Mouse (Mus musculus): Measurements from ENCODE around the gene Wdr24.

Wdr24 gene

DNA sequence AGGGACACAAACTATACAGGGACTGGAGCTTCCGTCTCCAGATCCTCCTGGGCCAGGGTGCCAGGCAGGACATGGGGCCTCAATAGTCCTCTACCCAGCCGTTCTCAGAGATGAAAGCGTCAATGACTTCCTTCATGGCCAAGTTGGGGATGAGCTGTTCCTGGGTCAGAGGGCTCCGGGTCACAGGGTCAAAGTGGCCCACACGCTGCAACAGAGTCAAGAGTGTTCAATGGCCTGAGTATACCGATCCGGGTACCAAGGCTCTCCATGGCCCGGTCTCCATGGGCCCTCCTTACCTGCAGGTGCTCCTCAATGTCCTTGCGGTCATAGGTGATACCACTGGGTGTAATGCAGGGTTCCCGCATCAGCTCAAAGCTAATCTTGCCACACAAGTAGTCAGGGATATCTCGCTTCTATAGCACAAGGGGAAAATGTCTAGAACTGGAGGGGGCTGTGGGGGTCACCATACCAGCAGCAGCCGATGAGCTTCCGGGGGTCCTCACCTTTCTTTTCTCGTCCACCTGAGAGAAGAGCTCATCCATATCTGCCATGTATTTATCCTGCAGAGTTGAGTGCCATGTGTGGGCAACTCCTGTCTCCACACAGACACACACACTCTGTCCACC, 7.5 kb downstream of the Wdr24 start:
- in situ Hi-C loops (cut with MboI, MseI), result no loop called here

DNA sequence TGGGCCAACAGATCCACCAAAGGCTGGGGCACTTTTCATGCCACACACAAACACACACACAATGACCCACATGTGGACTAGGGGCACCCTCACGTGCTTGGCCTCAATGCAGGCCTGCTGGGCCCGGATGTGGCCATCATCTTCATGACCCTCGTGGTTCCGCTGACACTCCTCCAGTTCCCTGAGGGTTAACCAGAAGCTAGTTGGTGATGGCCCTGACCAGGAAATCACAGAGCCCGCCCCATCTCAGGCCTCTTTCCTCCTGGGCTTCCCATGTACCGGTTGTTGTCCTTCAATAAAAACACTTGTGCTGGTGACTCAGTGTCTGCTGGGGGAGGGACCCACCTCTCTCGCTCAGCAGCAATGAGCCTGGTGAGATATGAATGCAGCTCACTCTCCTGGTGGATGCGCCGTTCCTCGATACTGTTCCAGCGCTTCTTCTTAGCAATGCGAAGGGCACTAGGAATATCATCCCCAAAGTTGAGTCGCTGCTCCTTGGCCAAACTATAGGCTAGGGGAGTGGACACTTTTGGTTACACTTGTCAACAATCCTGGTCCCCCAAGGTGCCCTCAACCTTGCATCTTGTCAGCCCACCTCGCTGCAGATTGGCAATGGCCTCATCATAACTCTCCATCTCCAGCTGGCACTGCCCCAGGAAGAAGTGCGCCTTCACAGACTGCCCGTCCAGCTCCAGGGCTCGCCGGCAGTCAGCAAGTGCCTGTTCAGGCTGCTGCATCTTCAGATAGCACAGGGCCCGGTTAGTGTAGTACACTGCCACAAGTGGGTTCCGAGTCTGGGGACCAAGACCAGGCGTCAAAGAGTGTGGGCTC, 8.2 kb downstream of the Wdr24 start:
- in situ Hi-C loops (cut with MboI, MseI), result no loop called here

DNA sequence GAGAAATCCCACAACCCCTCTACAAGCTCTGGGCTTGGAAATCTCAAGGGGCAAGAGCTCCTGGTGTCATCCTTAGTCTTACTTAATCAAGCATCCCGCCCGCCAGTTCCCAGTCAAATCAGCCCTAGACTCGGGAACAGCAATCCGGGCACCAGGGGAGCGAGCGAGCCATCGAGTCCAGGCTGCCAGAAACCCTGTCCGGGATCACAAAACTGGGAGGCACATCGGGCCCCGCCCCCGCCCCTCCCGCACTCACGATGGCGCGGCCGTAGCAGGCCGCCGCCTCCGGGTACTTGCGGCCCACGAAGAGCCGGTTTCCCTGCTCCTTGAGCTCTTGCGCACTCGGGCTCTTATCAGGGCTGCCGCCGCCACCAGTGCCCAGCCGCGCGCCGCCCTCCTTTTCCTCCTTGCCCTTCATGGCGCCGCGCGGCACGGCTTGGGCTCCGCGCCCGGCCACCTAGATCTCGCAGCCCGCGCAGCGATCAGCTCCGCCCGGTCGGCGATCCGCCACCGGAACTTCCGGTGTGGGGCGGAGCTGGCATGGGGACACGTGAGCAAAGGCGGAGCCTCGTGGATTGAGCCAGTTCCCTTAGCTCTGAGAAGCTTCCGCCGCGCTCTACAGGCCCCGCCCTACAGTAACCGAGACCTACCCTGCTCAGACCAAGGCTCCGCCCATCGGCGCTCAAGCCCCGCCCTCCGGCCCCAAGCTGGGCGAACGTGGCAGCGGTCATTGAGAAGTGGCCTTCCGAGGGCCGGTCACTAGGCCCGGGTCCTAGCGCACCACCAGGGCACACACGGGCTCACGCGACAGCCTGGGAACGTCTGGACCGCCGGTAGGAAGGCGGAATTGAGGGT, 9.2 kb downstream of the Wdr24 start:
- in situ Hi-C loops (cut with MboI, MseI), result no loop called here

DNA sequence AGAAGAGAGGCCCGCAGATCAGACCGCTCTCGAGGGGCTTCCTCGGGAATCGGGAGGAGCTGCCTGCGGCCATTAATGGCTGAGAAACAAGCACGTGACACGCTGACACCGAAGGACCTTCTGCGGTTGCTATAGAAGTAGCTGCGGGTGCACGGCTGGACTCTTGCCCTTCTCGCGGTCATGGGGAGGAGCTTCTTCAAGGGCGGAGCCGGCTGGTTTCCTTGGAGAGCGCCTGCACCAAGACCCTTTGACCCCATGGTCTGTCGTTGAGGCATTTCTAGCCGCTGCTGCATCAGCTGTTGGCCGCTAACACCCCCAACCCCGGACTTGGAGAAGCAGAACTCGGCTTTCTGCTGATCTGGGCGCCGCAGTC, 9.8 kb downstream of the Wdr24 start, which contains the start of gene Stub1:
TSS of gene Stub1 (minus strand) at position 114 of the 373 bp plus-strand sequence.
- in situ Hi-C loops (cut with MboI, MseI), result no loop called here

DNA sequence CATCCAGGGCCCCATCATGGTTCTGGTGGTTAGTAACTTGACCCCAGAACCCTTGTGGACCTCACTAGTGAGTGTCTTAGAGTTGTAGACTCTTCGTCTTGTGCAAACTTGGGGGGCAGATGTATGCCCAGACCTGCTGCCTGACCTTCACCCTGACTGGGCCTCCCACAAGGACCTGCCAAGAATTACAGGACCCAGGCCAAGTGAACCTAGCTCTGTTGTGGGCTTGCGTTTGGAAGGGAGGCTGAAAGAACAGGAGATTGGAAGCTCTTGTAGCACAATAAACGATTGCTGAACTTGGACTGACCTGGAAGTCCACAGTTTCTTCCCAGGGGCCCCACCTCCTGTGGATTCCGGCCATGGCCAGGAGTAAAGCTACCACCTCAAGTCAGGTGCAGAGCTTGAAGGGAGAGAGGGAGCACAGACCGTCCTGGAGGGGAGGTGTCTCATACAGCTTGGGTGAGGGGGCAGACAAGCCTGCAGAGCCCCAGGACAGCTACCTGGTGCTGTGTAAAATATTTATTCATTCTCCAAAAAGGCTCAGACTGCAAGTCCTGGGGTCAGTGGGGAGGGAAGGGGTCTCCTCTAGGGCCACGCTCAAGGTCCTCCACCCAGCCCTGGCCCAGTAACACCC, 10.7 kb downstream of the Wdr24 start:
- in situ Hi-C loops (cut with MboI, MseI), result no loop called here

DNA sequence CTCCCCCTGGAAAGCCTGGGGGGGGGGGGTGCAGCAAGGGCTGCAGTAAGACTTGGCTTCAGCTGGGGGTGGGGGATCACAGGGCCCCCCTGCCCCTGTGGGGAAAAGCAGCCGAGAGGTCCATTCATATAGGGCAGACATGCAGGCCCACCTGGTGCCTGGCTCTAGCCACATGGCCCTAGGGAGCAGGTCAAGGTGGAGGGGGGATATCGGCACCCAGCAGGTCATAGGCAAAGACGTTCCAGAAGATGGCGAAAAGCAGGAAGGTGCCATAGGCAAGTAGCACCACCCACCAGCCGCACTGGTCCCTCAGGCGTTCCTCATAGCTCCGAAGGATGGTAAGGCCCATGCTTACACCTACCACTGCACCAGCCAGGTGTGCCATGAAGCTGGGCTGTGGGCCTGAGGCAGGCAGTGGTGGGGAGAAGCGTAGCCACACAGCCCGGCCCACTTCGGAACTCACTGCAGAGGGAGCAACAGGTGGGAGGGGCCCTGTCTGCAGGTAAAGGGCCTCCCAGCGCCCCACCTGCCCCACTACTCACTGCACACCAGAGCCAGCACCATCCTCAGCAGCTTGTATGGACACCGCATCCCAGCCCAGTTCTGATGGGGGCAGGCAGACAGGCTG, 11.3 kb downstream of the Wdr24 start:
- in situ Hi-C loops (cut with MboI, MseI), result no loop called here

DNA sequence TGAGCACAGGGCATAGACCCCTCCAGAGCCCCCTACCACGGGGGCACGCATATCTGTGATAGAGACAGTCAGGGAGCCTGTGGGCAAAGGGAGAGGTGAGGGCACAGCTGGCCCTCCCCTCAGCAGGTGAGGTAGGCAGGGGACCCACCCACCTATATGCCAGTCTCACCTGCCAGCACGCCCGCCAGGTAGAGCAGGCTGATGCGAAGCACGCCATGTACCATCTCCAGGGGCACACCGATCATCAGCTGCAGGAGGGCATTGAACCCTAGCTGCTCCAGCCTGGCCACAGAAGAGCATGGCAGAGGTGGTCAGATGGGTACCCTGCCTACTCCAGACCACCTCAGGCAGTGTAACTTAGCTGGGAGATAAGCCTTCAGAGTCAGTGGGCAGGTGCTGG, 11.9 kb downstream of the Wdr24 start:
- in situ Hi-C loops (cut with MboI, MseI), result no loop called here

DNA sequence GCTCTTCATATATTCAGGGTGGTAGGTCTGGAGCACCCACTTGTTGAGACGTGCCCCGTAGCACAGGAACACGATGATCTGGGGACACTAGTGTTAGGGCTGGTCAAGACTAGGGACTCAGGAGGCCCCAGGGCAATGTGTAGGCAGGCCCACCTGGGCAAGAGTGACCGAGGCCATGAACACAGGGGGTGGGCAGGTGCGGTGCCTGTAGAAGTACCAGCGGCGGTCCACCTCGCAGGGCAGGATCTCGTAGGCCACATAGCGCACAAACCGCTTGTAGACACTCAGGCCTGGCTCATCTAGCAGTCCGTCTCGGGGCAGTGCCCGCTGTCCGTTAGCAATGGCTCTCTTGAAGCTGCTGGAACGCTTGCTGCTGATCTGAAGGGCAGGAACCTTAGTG, 12.4 kb downstream of the Wdr24 start:
- in situ Hi-C loops (cut with MboI, MseI), result no loop called here

DNA sequence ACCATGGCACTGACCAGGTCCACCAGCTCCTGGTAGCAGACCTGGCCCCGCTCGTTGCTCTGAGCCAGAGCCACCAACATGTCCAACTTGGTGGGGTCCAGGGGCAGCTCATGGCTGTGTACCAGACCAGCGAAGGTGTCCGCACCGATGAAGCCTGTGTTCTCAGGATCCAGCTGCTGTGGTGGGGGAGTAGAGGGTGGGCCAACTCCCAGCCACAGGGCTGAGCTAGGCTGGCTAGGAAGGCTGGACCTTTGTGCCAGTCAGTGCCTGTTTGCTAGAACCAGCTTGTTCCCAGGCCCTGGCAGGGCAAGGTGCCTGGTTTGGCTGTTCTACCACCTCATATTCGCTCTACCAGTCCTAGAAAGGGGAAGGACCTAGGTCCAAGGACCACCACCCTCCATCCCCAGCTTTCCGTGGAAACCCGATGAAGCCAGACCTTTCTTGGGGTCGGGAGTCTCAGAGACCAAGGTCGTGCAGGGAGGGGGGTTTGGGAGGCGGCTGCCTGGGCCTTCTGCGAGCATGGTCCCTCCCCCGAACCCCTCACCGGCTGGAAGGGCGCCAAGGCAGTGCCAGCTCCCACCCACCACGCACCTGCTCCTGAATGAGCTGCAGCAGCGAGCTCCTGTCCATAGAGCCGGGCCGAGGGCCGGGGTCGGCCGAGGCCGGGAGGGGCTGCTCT, 13.1 kb downstream of the Wdr24 start:
- in situ Hi-C loops (cut with MboI, MseI), result no loop called here

DNA sequence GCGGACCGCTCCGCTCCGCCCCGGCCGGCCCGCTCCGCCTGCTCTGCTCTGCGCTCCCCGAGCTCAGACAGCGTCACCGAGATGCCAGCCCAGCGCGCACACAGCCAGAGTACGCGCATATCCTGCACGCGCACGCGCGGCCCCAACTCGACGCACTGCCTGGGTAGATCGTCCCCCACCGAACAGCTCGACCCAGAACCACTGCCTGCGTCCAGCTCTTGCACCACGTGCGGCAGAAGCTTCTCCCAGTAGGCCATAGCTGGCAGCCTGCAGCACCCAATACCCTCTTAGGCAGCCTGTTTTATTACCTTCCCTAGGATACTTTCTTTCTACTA, 13.6 kb downstream of the Wdr24 start, which contains the start of gene Rhbdl1:
TSS of gene Rhbdl1 (minus strand) at position 220 of the 335 bp plus-strand sequence.
- in situ Hi-C loops (cut with MboI, MseI), result no loop called here

DNA sequence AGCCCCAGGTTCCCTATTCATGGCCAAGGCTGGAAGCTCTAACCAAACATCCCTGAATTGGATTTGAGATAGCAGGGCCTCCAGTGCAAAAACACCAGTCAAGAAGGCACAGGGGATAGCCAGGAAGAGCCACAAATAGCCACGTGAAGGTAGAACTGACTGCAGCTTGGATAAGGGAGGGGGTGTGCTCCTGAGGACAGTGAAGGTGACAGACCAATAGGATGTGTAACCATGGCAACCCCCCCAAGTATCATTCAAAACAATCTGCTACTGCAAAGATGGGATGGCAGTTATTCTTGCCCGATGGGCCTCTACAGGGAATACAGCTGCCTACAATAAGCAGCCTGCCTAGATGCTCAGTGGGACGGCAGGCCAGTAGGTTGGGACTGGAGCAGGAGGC, 14.1 kb downstream of the Wdr24 start:
- in situ Hi-C loops (cut with MboI, MseI), result no loop called here

DNA sequence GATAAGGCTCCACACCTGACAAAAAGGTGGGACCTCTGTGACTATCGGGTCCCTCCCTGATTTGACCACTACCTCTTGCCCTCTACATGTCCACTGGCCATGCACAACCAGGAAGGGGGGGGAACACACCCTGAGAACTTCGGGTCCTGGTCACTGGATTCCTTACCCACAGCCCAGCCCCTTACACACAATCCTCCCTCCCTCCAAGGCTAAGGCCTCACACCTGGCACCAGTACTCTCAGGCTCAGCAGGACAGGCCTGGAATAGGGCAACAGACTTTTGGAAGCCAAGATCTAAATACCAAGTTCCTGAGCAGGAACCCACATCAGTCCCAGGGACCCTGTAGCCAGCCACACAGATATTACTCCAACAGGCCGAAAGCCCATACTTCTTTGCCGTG, 15.5 kb downstream of the Wdr24 start:
- in situ Hi-C loops (cut with MboI, MseI), result no loop called here

DNA sequence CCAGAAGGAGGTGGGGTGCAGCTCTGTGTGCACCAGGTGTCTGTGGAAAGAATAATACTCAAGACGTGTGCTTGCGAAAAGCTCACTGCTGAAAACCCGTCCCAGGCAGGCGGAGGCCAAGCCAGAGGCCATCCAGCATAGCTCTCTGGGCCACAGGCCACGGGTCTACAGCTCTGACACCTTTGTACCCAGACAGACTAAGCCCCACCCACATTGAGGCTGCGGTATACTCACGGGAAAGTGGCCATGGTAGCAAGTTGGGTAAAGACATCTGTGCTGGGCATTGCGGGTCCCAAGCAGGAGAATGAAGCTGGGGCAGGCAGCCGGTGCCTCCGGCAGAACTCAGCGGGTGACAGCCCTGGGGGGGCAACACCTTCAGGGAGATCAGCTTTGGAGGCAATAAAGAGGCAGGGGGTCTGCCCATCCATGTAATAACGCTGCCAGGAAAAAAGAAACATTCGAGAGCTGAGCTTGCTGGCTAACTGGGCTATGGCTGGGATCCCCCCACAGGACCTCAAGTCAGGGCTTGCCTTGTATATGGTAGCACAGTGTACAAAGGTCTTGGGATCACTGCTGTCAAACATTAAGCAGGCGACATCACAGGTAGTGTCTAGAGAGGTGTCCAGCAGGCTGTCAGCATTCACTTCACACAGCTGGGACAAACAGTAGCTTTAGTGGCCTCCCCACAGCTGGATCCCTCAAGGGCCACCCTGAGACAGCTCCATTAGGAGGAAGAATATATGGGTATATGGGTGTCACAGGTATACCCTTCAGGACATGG, 16.2 kb downstream of the Wdr24 start:
- in situ Hi-C loops (cut with MboI, MseI), result no loop called here

DNA sequence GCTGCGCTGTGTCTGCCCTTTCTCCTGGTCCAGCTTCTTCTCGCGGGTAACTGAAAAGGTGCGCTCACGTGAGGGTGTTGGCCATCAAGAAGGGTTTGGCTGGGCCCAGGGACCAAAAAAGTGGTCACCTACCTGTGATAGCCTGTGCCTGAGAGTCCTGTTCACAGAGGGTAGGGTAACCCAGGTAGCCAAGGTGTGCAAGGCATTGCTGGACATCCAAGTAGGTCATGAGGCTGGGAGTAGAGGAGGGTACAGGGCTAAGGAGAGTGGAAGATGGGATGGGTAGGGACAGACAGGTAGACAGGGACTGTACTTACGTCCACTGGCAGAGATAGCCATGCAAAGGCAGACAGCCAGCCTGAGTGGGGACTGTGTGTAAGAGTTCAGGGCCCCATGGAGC, 17.1 kb downstream of the Wdr24 start:
- in situ Hi-C loops (cut with MboI, MseI), result no loop called here

DNA sequence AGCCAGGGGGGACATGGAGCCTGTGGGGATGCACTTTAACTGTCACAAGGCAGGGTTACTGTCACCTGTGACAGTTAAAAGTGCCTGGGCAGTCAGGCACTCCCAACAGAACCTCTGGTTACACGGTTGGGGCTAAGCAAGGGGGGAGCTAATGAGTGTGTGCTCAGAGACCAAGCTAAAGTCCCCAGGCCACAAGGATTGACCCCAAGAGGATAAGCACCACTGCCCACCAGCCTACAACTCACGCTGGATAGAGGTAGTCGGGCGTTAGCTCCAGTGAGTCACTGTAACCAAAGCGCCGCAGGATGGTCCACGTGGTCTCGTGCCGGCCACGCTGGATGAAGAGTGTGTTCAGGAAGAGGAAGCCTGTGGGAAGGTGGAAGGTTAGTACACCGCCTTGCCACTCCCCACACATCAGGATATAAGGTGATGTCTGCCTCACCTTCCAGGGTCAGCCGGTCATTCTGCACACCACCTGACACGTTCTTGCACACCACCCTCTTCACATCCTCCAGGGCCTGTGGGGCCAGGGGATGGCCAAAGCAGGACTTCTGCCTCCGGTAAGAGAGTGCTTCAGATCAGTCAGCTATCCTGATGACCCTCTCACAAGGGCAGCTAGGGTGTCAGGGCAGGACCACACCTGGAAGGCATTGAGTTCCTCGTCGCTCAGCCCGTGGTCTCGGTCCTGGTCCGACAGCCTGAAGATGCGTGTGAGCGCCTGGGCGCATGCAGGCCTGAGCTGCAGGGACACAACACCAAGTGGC, 17.9 kb downstream of the Wdr24 start, which contains the start of gene Gm20683:
TSS of gene Gm20683 (minus strand) at position 647 of the 764 bp plus-strand sequence.
- in situ Hi-C loops (cut with MboI, MseI), result no loop called here

DNA sequence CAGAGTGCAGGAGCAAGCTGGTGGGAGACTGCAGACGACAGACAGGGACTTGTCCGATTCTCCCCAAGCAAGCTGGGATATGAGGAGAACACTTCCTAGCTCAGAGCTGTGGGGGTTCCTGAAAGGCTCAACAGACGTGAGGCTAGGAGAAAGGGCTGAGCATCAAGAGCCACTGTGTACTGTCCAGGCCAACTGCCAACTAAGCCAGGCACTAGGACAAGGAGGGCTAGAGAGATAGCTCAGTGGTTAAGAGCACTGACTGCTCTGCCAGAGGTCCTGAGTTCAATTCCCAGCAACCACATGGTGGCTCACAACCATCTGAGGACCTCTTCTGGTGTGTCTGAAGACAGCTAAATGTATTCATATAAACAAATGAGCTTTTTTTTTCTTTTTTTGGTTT, 19.1 kb downstream of the Wdr24 start:
- in situ Hi-C loops (cut with MboI, MseI), result no loop called here

DNA sequence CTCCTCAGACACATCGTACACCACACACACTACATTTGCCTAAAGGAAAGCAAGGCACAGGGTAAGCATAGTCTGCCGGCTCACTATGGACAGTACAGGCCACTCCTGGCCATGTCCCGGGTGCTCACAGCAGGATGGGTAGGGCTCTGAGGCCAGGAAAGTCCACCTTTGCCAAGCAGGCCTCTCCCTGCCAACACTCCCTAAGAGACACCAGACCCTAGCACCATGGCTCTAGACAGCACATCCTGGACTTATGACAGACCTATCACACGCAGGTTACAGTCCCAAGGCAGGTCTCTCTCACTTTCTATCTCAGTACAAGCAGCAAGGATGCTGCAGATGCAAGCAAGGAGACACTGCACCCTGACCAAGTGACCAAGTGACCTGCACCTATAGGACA, 19.7 kb downstream of the Wdr24 start:
- in situ Hi-C loops (cut with MboI, MseI), result no loop called here

DNA sequence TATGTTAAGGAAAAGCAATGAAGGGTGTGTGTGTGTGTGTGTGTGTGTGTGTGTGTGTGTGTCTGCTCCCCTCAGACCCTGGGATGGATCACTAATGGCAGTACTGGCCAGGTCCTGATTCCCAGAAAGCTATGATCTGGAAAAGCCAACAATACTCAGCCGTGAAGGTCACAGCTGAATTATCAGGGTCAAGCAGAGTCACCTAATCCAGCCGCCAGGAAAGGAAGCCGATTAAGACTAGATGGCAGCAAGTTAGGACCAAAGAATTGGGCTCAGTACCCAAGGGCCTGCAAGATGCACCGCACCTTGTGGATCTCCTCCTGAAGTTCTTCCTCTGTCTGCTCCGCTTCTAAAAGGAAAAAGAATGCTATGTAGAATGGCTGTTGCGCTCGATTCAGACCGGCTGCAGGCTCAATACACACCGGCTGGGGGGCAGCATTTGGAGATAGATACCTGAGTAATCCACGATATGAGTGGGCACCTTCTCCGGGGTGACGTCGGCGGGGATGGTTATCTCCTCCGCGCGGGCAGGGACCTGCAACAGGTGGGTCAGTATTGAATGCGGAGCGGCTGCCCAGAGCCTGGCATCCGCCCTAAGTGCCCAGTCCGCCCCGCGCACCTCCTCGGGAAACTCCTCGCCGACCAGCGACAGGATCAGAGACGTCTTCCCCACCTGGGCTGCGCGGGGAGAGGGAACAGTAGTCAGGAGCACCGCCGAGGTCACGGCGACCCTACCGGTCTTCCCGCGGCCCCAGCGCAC, 20.4 kb downstream of the Wdr24 start:
- in situ Hi-C loops (cut with MboI, MseI), result no loop called here
